Mouse (Mus musculus) hindbrain, embryonic 14.5 days (tissue): ENCODE data around the gene Tuba1c. TPM values are rescaled to one million over a fixed set of nuclear protein-coding genes. Genes with fewer than 3 reads are reported as not detected.

Source experiments
- ATAC-seq: fragments of 200-750 bp; cut with Nextera tagmentation; 2 replicates; pipeline ENCODE4 v1.8.0; 2017; ENCODE audit warnings: moderate number of reproducible peaks, mild to moderate bottlenecking, moderate TSS enrichment, moderate library complexity; ENCODE audit not compliant: low FRiP score
- DNase-seq: peaks from one replicate; pipeline ENCODE4 v3.0.0-alpha.2; 2015; ENCODE audit warnings: low spot score
- H3K27ac ChIP-seq: fragments of 300-500 bp; sonication (generic); 2 replicates; pipeline ENCODE4 v1.5.1; 2014; ENCODE audit warnings: mild to moderate bottlenecking, moderate library complexity
- H3K27me3 ChIP-seq: fragments of 300-500 bp; sonication (generic); 2 replicates; pipeline ENCODE4 v1.6.1; 2014; ENCODE audit warnings: mild to moderate bottlenecking, low read length, mixed read lengths; ENCODE audit not compliant: control insufficient read depth, insufficient read depth
- H3K36me3 ChIP-seq: fragments of 300-500 bp; sonication (generic); replicated peaks from 2 replicates; pipeline ENCODE4 v1.6.1; 2014; ENCODE audit not compliant: control insufficient read depth, insufficient read depth
- H3K4me1 ChIP-seq: fragments of 300-500 bp; sonication (generic); replicated peaks from 2 replicates; pipeline ENCODE4 v1.6.1; 2014; ENCODE audit warnings: antibody characterized with exemption, low read length, mixed read lengths; ENCODE audit not compliant: control insufficient read depth, insufficient read depth
- H3K4me2 ChIP-seq: fragments of 300-500 bp; sonication (generic); replicated peaks from 2 replicates; pipeline ENCODE4 v1.6.1; 2014; ENCODE audit warnings: mild to moderate bottlenecking, moderate library complexity
- H3K4me3 ChIP-seq: fragments of 300-500 bp; sonication (generic); replicated peaks from 2 replicates; pipeline ENCODE4 v1.5.1; 2014; ENCODE audit warnings: mild to moderate bottlenecking, low read length
- H3K9ac ChIP-seq: fragments of 300-500 bp; sonication (generic); 2 replicates; pipeline ENCODE4 v1.6.1; 2014
- H3K9me3 ChIP-seq: fragments of 300-500 bp; sonication (generic); 2 replicates; pipeline ENCODE4 v1.6.1; 2016; ENCODE audit warnings: low read length; ENCODE audit not compliant: control insufficient read depth
- WGBS: fragments of 180-500 bp; shearing (Covaris S2); extraction: QIAGEN DNeasy Blood & Tissue Kit; methylation state at CpG from one replicate; pipeline ENCODE4 v1.1.7; 2014; 5-methylcytosine and 5-hydroxymethylcytosine counted together
- polyA plus RNA-seq: library from polyadenylated mRNA; unstranded; fragments of >200 nt; fragmentation: Nextera tagmentation; extraction: Ambion mirVana; gene quantifications from 2 replicates; pipeline ENCODE4 v1.2.1, GENCODE M21; 2014

Tuba1c gene
- polyA plus RNA-seq, 1 experiment from 2014 or later: 24.2 TPM

- Histone ChIP-seq H3K9ac (peak overlapping the region; percentile 67), H3K4me3 (peak overlapping the region; percentile 38), H3K9me3 (no peaks in the 10 kb centered on the region), H3K4me1 (peaks cover 65% of the 10 kb centered on the region), H3K27ac (peak overlapping the region; percentile 94), H3K36me3 (no peaks in the 10 kb centered on the region), H3K27me3 (no peaks in the 10 kb centered on the region), H3K4me2 (peak overlapping the region; percentile 91)
- ATAC-seq (no peak), DNase-seq (no peak)
- WGBS: 15% methylated on average over 8 of the region's 8 CpGs
Observed at GRCm38 (mm10) chr15:98987661-98988181, 42.0 kb upstream of the Tuba1c start.

- no peaks in the 10 kb centered on the region for H3K27me3 ChIP-seq
- DNase-seq (no peak), ATAC-seq (no peak)
- H3K4me2 ChIP-seq: peak overlapping the region; percentile 91
- H3K4me1 ChIP-seq: peaks cover 70% of the 10 kb centered on the region
- no peaks in the 10 kb centered on the region for H3K36me3 ChIP-seq
- H3K9ac ChIP-seq: peak overlapping the region; percentile 67
- no peaks in the 10 kb centered on the region for H3K9me3 ChIP-seq
- H3K4me3 ChIP-seq: peak overlapping the region; percentile 38; the same call in 1 of the 2 replicates
- 44% methylated on average over 3 of the region's 3 CpGs for WGBS
- H3K27ac ChIP-seq: peak overlapping the region; percentile 94
Observed at GRCm38 (mm10) chr15:98988787-98989186, 40.9 kb upstream of the Tuba1c start.

DNA sequence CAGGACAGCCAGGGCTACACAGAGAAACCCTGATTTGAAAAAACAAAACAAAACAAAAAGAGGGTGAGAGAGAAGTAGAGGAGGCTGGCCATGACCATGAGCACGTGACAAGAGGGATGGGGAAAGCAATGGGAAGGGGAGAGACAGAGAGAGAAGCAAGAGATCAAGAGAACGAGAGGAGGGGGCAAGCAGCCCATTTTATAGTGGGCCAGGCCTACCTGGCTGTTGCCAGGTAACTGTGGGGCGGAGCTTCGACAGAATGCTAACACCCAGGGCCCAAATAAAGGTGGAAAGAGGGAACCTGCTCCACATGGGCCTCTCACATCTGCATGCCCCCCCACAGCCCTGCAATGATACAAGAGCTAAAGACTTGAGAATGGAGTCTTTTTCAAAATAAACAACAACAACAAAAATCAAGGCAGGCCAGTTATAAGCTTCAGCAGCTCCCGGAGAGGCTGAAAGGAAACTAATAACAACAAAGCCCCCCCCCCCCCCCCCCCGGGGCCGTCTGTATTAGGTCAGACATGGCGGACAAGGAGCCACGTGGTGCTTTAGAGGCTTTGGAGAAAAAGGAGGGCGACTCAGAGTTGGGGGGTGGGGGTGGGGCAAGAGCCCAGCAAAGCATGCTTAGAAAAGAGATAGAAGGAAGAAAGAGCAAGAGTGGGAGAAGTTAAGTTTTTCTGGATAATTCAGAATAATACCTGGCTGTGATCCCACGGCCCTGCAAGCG is 39.8 kb upstream of the Tuba1c start:
- ATAC-seq (no peak), DNase-seq (no peak)
- H3K4me3 ChIP-seq: peak overlapping the region; percentile 38
- H3K27me3 ChIP-seq: no peaks in the 10 kb centered on the region
- WGBS: 19% methylated on average over 11 of the region's 12 CpGs
- H3K4me1 ChIP-seq: peaks cover 74% of the 10 kb centered on the region
- H3K4me2 ChIP-seq: peak overlapping the region; percentile 91
- peak overlapping the region; percentile 94 for H3K27ac ChIP-seq
- no peaks in the 10 kb centered on the region for H3K9me3 ChIP-seq
- H3K36me3 ChIP-seq: no peaks in the 10 kb centered on the region
- peak overlapping the region; percentile 67 for H3K9ac ChIP-seq

DNA sequence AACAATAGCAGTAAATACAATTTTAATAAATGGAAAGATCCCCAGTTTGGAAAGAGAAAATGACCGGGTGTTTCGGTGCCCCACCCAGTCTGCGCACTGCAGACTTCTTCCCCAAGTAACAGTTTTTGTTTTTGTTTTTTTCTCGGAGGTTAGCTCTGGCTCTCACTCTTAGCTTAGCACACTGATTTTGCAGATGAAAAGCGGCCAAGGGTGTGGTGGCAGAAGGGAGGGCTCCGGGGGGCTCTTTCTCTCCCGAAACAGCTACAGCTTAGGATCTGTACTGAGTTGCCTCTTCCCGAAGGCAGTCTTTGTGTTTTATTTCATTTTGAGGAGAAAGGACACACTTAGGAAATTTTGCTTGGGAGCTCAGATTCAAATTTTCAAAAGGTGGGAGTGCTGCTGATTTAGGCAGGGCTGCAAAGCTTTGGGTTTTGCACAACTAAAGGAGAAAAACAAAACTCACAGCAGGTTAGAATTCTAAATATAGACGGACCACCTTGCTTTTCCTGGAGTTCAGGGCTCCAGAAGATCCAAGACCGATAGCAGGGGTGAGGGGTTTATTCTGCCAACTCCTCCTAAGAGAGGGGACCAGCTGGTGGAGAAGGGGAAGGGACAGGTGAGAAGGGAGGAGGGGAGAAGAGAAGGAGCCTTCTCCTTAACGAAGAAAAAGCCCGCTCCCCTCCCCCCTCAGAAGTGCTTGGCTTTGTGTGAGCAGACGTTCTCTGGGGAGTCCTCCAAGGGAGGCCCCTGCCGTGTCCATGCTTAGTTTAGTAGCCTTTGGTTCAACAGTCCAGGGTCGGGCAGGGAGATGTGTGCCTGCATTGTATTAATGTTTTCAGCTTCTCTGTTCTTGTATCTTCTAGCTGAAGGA is 38.8 kb upstream of the Tuba1c start:
- ATAC-seq (no peak), DNase-seq (peak; percentile 68)
- 7% methylated on average over 15 of the region's 15 CpGs for WGBS
- H3K4me2 ChIP-seq: peak overlapping the region; percentile 91
- H3K36me3 ChIP-seq: no peaks in the 10 kb centered on the region
- peaks cover 74% of the 10 kb centered on the region for H3K4me1 ChIP-seq
- H3K4me3 ChIP-seq: peak overlapping the region; percentile 38
- peak overlapping the region; percentile 67 for H3K9ac ChIP-seq
- no peaks in the 10 kb centered on the region for H3K9me3 ChIP-seq
- no peaks in the 10 kb centered on the region for H3K27me3 ChIP-seq
- peak overlapping the region; percentile 94 for H3K27ac ChIP-seq

GRCm38 (mm10) chr15:98991540-98992050 is 38.1 kb upstream of the Tuba1c start:
- Histone ChIP-seq H3K9ac (peak overlapping the region; percentile 67), H3K9me3 (no peaks in the 10 kb centered on the region), H3K4me3 (peak overlapping the region; percentile 38), H3K4me2 (peak overlapping the region; percentile 91), H3K27me3 (no peaks in the 10 kb centered on the region), H3K27ac (peak overlapping the region; percentile 94), H3K36me3 (no peaks in the 10 kb centered on the region), H3K4me1 (peaks cover 69% of the 10 kb centered on the region)
- peak; percentile 44 for DNase-seq
- 5% methylated on average over 9 of the region's 9 CpGs for WGBS
- no peak for ATAC-seq

GRCm38 (mm10) chr15:98992086-98992912 is 37.4 kb upstream of the Tuba1c start:
- peak overlapping the region; percentile 91 for H3K4me2 ChIP-seq
- H3K27ac ChIP-seq: peak overlapping the region; percentile 94
- H3K36me3 ChIP-seq: no peaks in the 10 kb centered on the region
- no peaks in the 10 kb centered on the region for H3K9me3 ChIP-seq
- peaks cover 62% of the 10 kb centered on the region for H3K4me1 ChIP-seq
- peak; percentile 79 for DNase-seq
- H3K4me3 ChIP-seq: peak overlapping the region; percentile 38
- peak; percentile 85 for ATAC-seq
- 14% methylated on average over 17 of the region's 17 CpGs for WGBS
- peak overlapping the region; percentile 67 for H3K9ac ChIP-seq
- H3K27me3 ChIP-seq: no peaks in the 10 kb centered on the region

GRCm38 (mm10) chr15:98993093-98993793 is 36.4 kb upstream of the Tuba1c start:
- no peaks in the 10 kb centered on the region for H3K9me3 ChIP-seq
- peaks cover 55% of the 10 kb centered on the region for H3K4me1 ChIP-seq
- peak overlapping the region; percentile 91 for H3K4me2 ChIP-seq
- peak overlapping the region; percentile 67 for H3K9ac ChIP-seq
- 2% methylated on average over 35 of the region's 35 CpGs for WGBS
- peak; percentile 94 for DNase-seq
- peak overlapping the region; percentile 94 for H3K27ac ChIP-seq
- no peaks in the 10 kb centered on the region for H3K36me3 ChIP-seq
- ATAC-seq: peak; percentile 79
- H3K27me3 ChIP-seq: no peaks in the 10 kb centered on the region
- H3K4me3 ChIP-seq: peak overlapping the region; percentile 38

- 1% methylated on average over 11 of the region's 11 CpGs for WGBS
- peak overlapping the region; percentile 91 for H3K4me2 ChIP-seq
- no peaks in the 10 kb centered on the region for H3K36me3 ChIP-seq
- peak overlapping the region; percentile 67 for H3K9ac ChIP-seq
- H3K27ac ChIP-seq: peak overlapping the region; percentile 94
- ATAC-seq (no peak), DNase-seq (peak; percentile 98)
- no peaks in the 10 kb centered on the region for H3K9me3 ChIP-seq
- H3K27me3 ChIP-seq: no peaks in the 10 kb centered on the region
- peak overlapping the region; percentile 38; the same call in 1 of the 2 replicates for H3K4me3 ChIP-seq
- H3K4me1 ChIP-seq: peaks cover 51% of the 10 kb centered on the region
Observed at GRCm38 (mm10) chr15:98993865-98994264, 35.8 kb upstream of the Tuba1c start.
